Mouse (Mus musculus) hindbrain, embryonic 10.5 days (tissue): Measurements from ENCODE around the gene Slc29a4. TPM values are rescaled to one million over a fixed set of nuclear protein-coding genes. Genes with fewer than 3 reads are reported as not detected.

Experiments used
- DNase-seq: peaks from one replicate; pipeline ENCODE4 v3.0.0-alpha.2; 2017; ENCODE audit warnings: low spot score
- H3K27ac ChIP-seq: fragments of 300-500 bp; sonication (generic); 2 replicates; pipeline ENCODE4 v1.5.1; 2016; ENCODE audit warnings: mild to moderate bottlenecking, moderate library complexity
- H3K27me3 ChIP-seq: fragments of 300-500 bp; sonication (generic); 2 replicates; pipeline ENCODE4 v1.6.1; 2016; ENCODE audit warnings: mild to moderate bottlenecking; ENCODE audit not compliant: poor library complexity, insufficient read depth, severe bottlenecking
- H3K36me3 ChIP-seq: fragments of 300-500 bp; sonication (generic); 2 replicates; pipeline ENCODE4 v1.6.1; 2016; ENCODE audit warnings: mild to moderate bottlenecking, moderate library complexity
- H3K4me1 ChIP-seq: fragments of 300-500 bp; sonication (generic); replicated peaks from 2 replicates; pipeline ENCODE4 v1.6.1; 2016; ENCODE audit warnings: mild to moderate bottlenecking
- H3K4me3 ChIP-seq: fragments of 300-500 bp; sonication (generic); 2 replicates; pipeline ENCODE4 v1.5.1; 2016; ENCODE audit warnings: mild to moderate bottlenecking, moderate library complexity
- H3K9me3 ChIP-seq: fragments of 300-500 bp; sonication (generic); 2 replicates; pipeline ENCODE4 v1.6.1; 2016; ENCODE audit warnings: mild to moderate bottlenecking, moderate library complexity
- WGBS: fragments of 180-500 bp; shearing (Covaris S2); methylation state at CpG from one replicate; pipeline ENCODE4 v1.1.7; 2016; 5-methylcytosine and 5-hydroxymethylcytosine counted together
- polyA plus RNA-seq: library from polyadenylated mRNA; unstranded; fragments of >200 nt; fragmentation: Nextera tagmentation; extraction: Ambion mirVana; gene quantifications from 2 replicates; pipeline ENCODE4 v1.2.1, GENCODE M21; 2016

Gene Slc29a4
- polyA plus RNA-seq, 1 experiment from 2014 or later, result 42.3 TPM

DNA sequence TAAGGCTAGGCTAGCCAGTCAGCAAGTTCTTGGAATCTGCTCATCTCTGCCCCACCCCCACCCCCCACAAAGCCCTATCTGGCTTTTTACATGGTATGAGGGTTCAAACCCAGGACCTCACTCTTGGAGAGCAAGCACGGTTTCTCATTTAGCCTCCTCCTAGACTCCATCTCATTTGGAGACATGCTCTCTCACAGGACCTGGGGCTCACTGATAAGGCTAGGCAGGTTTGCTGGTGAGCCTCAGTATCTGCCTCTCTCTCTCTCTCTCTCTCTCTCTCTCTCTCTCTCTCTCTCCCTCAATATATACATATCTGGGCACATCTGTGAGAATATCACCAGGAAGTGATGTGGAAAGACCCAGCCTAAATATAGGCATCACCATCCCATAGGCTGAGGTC lies 13.2 kb upstream of the Slc29a4 start:
- Histone ChIP-seq H3K27me3 (no peaks in the 10 kb centered on the region), H3K4me1 (peaks cover 6% of the 10 kb centered on the region; the same call in 1 of the 2 replicates), H3K27ac (no peak overlapping the region), H3K36me3 (no peaks in the 10 kb centered on the region), H3K4me3 (no peak overlapping the region), H3K9me3 (0 out of 2 replicates have a peak, but pooled peaks cover 5% of the 10 kb centered on the region)
- WGBS, result 93% methylated on average over 1 of the region's 1 CpGs
- DNase-seq, result no peak

DNA sequence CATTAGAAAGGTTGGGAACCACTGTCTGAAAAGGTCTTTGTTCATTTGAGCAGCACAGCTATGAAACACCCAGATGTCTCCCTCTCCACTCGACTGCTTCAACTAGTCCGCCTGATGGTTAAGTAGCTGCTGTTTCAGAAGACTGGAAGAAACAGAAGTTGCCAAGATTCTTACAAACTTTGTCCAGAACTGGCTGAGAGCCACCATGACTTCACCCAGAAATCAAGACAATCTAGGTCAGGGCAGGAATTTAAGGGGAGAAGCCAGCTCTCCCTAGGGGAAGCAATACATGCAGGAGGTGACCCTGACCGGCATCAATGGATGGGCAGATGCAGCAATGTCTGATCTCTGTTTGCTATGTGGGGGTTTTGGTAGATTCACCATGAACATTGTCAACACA lies 10.4 kb upstream of the Slc29a4 start:
- no peak for DNase-seq
- Histone ChIP-seq H3K9me3 (0 out of 2 replicates have a peak, but pooled peaks cover 5% of the 10 kb centered on the region), H3K4me3 (no peak overlapping the region), H3K36me3 (no peaks in the 10 kb centered on the region), H3K27ac (no peak overlapping the region), H3K4me1 (peaks cover 6% of the 10 kb centered on the region; the same call in 1 of the 2 replicates), H3K27me3 (no peaks in the 10 kb centered on the region)
- WGBS, result 88% methylated on average over 3 of the region's 3 CpGs

DNA sequence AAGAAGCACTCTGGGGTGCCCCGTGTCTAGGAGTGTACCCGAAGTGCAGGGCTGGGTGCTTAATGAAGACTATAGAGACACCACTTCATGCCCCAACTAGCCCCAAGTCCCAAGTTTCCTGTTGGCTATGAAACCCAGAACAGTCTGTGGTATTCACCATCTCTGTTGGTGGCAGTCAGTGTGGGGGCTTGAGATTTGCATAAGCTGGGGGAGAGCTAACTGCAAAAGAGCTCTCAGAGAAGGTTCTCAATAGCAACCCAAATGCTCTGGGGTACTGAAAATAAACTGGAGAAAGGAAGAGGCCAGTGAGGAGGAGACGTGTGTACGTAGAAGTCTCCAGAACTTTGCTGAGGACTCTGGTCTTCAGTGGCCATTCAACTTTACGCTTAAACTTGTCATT lies 9.8 kb upstream of the Slc29a4 start:
- Histone ChIP-seq H3K27ac (no peak overlapping the region), H3K4me1 (peaks cover 6% of the 10 kb centered on the region; the same call in 1 of the 2 replicates), H3K9me3 (0 out of 2 replicates have a peak, but pooled peaks cover 5% of the 10 kb centered on the region), H3K27me3 (no peaks in the 10 kb centered on the region), H3K36me3 (no peaks in the 10 kb centered on the region), H3K4me3 (no peak overlapping the region)
- no peak for DNase-seq
- WGBS, result 87% methylated on average over 5 of the region's 5 CpGs

DNA sequence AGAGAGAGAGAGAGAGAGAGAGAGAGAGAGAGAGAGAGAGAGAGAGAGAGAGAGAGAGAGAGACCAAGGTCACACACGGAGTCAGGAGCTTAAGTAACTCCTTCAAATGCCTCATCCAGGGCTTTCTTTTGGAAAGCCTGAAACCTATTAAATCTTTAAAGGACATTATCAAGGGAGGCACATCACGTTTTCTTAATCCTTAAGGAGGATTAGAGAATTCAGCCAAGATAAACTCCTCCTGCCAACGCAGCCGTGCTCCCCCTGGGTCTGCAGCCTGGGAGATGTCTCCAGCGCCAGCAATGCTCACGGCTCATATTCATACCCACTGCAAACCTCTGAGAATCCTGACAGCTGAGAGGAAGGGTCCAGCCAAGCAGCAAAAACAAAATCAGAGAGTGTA lies 3.4 kb upstream of the Slc29a4 start:
- DNase-seq, result no peak
- Histone ChIP-seq H3K9me3 (no peaks in the 10 kb centered on the region), H3K27ac (no peak overlapping the region), H3K36me3 (no peaks in the 10 kb centered on the region), H3K4me1 (peaks cover 12% of the 10 kb centered on the region), H3K4me3 (no peak overlapping the region), H3K27me3 (peaks cover 3% of the 10 kb centered on the region; the same call in 1 of the 2 replicates)
- 58% methylated on average over 6 of the region's 6 CpGs for WGBS

DNA sequence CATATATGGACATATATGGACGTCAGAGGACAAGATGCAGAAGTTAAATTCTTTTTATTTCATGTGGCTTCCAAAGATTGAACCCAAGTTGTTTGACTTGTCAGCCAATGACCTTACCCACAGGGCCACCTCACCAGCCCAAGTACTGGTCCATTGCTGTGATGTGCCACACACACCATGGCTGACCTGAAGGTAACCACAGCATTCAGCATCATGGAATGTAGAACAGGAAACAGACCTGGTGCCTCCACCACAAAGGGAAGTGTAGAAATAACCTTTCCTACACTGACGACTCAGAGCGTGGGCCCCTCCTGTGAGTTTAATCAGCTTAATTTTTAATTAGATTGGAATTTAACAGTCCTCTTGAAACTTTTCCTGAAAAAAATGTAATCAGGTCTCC lies 2.0 kb upstream of the Slc29a4 start:
- Histone ChIP-seq H3K4me1 (peaks cover 17% of the 10 kb centered on the region), H3K4me3 (no peak overlapping the region), H3K36me3 (no peaks in the 10 kb centered on the region), H3K9me3 (no peaks in the 10 kb centered on the region), H3K27me3 (peaks cover 10% of the 10 kb centered on the region; the same call in 1 of the 2 replicates), H3K27ac (no peak overlapping the region)
- WGBS, result 89% methylated on average over 3 of the region's 3 CpGs
- DNase-seq, result no peak

GRCm38 (mm10) chr5:142692971-142693737 lies 842 bp downstream of the Slc29a4 start:
- peaks cover 10% of the 10 kb centered on the region; the same call in 1 of the 2 replicates for H3K27me3 ChIP-seq
- no peaks in the 10 kb centered on the region for H3K36me3 ChIP-seq
- DNase-seq, result no peak
- H3K27ac ChIP-seq, result no peak overlapping the region
- WGBS, result 74% methylated on average over 12 of the region's 12 CpGs
- no peak overlapping the region for H3K4me3 ChIP-seq
- no peaks in the 10 kb centered on the region for H3K9me3 ChIP-seq
- peaks cover 19% of the 10 kb centered on the region for H3K4me1 ChIP-seq

DNA sequence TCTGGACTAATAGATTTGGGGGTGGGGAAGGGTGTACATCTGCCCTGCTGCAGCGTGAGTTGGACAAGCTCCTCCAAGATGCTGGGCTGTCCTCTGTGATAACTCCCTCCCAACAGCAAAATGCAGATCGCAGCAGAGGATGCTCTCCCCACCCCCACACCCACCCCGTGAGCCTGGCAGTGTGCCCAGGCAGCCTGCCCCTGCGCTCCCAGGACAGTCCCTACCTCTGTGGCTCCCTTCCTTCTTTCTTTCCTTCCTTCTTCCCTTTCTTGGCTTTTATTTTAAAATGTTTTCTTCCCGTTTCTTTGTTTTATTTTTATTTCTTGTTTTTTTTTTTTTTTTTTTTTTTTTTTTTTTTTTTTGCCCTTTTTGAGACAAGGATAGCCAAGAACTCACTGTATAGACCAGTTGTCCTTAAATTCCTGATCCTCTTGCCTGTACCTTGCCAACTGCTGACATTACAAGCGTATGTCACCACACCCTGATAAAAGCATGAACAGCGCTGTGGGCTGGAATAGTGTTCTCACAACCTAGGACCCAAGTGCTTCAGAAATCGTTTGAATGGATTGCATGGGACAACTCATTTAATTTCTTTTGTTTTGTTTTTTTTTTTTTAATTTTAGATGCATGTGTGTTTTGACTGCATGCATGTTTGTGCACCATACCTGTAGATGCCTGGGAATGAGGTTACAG lies 1.6 kb downstream of the Slc29a4 start:
- Histone ChIP-seq H3K9me3 (no peaks in the 10 kb centered on the region), H3K36me3 (no peaks in the 10 kb centered on the region), H3K27ac (no peak overlapping the region), H3K4me1 (peaks cover 19% of the 10 kb centered on the region), H3K4me3 (no peak overlapping the region), H3K27me3 (peaks cover 10% of the 10 kb centered on the region; the same call in 1 of the 2 replicates)
- no peak for DNase-seq
- 64% methylated on average over 8 of the region's 8 CpGs for WGBS

GRCm38 (mm10) chr5:142694627-142695340 lies 2.5 kb downstream of the Slc29a4 start:
- Histone ChIP-seq H3K27me3 (peaks cover 8% of the 10 kb centered on the region; the same call in 1 of the 2 replicates), H3K27ac (peak overlapping the region; percentile 41; the same call in 1 of the 2 replicates), H3K36me3 (no peaks in the 10 kb centered on the region), H3K9me3 (no peaks in the 10 kb centered on the region), H3K4me1 (peaks cover 19% of the 10 kb centered on the region), H3K4me3 (no peak overlapping the region)
- 14% methylated on average over 12 of the region's 12 CpGs for WGBS
- peak; percentile 63 for DNase-seq

DNA sequence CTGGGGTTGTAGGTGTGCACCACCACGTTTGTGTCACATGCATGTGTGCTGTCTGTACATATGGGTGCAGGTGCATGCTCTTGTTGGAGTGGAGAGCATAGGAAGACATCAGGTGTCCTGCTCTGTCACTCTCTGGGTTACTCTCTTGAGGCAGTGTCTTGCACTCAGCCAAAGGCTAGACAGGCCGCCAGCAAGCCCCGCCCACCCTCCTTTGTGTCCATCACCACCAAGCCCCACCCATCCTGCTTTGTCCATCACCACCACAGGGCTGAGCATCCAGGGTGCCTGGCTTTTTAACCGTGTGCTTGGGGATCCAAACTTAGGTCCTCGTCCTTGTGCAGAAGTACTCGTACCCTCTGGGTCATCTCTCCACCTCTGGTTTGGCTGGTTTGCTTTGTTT lies 3.9 kb downstream of the Slc29a4 start:
- WGBS, result 33% methylated on average over 6 of the region's 6 CpGs
- Histone ChIP-seq H3K36me3 (no peaks in the 10 kb centered on the region), H3K4me1 (peaks cover 24% of the 10 kb centered on the region), H3K27me3 (peaks cover 23% of the 10 kb centered on the region), H3K27ac (no peak overlapping the region), H3K9me3 (no peaks in the 10 kb centered on the region), H3K4me3 (no peak overlapping the region)
- DNase-seq, result peak; percentile 29

GRCm38 (mm10) chr5:142696865-142697264 lies 4.6 kb downstream of the Slc29a4 start:
- no peaks in the 10 kb centered on the region for H3K36me3 ChIP-seq
- 90% methylated on average over 6 of the region's 6 CpGs for WGBS
- DNase-seq, result no peak

DNA sequence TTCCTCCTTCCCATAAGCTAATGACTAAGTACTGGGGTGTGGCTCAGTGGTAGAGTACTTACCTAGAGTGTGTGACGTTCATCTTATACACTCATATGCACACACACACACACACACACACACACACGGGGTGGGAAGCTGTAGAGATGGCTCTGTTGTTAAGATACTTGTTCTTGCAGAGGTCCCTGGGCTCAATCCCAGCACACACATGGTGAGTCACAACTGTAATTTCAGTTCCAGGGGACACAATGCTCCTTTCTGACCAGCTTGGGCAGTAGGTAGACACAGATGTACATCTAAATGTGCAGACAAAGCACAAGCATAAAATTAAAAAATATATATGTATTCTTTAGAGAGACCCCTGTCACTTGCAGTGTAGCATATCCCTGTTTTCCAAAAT lies 5.4 kb downstream of the Slc29a4 start:
- Histone ChIP-seq H3K27me3 (peaks cover 33% of the 10 kb centered on the region), H3K4me1 (peaks cover 34% of the 10 kb centered on the region), H3K4me3 (no peak overlapping the region), H3K36me3 (no peaks in the 10 kb centered on the region), H3K9me3 (no peaks in the 10 kb centered on the region), H3K27ac (no peak overlapping the region)
- WGBS, result 72% methylated on average over 2 of the region's 2 CpGs
- no peak for DNase-seq

More at GRCm38 (mm10) chr5:142696865-142697264, 4.6 kb downstream of the Slc29a4 start:
- H3K4me3 ChIP-seq, result no peak overlapping the region
- H3K4me1 ChIP-seq, result peaks cover 30% of the 10 kb centered on the region
- H3K27ac ChIP-seq, result no peak overlapping the region
- H3K9me3 ChIP-seq, result no peaks in the 10 kb centered on the region
- peaks cover 29% of the 10 kb centered on the region for H3K27me3 ChIP-seq

DNA sequence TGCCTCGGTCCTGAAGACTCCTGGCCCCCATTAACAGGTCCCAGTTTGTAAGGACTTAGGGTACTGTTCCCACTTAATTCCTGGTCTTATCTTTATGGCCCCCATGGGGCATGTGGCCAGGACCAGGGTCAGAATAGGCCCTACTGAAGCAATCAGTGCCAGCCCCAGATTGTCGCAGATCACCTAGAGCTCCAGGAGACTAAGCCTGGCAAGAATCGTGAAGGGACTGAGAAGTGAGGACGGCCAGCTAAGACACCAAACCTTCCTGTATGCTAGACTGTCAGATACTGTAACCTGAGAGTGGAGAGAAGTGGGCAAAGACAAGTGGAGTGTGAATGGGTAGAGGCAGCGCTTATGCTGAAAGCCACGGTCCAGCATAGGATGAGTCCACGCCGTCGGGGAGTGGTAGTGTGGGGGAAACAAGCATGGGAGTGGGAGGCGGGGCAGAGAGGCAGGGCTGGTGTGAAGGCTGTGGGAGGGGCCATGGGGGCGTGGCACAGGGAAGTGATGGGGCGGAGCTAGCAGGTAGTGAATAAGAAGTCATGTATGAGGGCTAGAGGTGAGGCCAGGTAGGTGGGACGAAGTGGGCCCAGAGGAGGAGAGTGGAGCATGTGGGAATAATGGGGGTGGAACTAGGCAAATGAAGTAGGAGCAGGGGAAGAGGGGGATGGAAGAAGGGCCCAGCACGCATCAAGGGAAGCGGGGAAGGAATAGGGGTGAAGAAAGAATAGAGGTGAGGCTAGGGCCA lies 8.7 kb downstream of the Slc29a4 start:
- Histone ChIP-seq H3K27ac (no peak overlapping the region), H3K36me3 (peaks cover 16% of the 10 kb centered on the region), H3K27me3 (peaks cover 39% of the 10 kb centered on the region), H3K4me1 (peaks cover 33% of the 10 kb centered on the region), H3K4me3 (peak overlapping the region; percentile 83), H3K9me3 (no peaks in the 10 kb centered on the region)
- 11% methylated on average over 15 of the region's 15 CpGs for WGBS
- no peak for DNase-seq
